Mouse (Mus musculus): ENCODE measurements around the gene Adgrv1. TPM values are rescaled to one million over a fixed set of nuclear protein-coding genes. Genes with fewer than 3 reads are reported as not detected.

Gene Adgrv1
- polyA plus RNA-seq (2012; rRNA removed): 0.19 and 0.36 TPM in 2 replicates

GRCm38 (mm10) chr13:81632720-81633415 lies at the start of gene Adgrv1:
Gene Adgrv1, minus strand, starts transcription at chr13:81633154.

GRCm38 (mm10) chr13:81657351-81658052 lies 24.5 kb upstream of the Adgrv1 start, which contains the start of gene Lysmd3:
Gene Lysmd3, plus strand, starts transcription at chr13:81657663.

Other genes starting within 250 kb of the Adgrv1 start
- 5.6 and 9.5 TPM in 2 replicates for gene Lysmd3, start 24.5 kb upstream of the Adgrv1 start, polyA plus RNA-seq (2012; rRNA removed)
- 0.74 and 2.7 TPM in 2 replicates for gene Polr3g, start 77.9 kb upstream of the Adgrv1 start, polyA plus RNA-seq (2012; rRNA removed)
- gene Mblac2, start 78.2 kb upstream of the Adgrv1 start, polyA plus RNA-seq (2012; rRNA removed): 1.7 and 2.0 TPM in 2 replicates
- 0.52 and 1.2 TPM in 2 replicates for gene Cetn3, start 149.9 kb upstream of the Adgrv1 start, polyA plus RNA-seq (2012; rRNA removed)

All from colon, adult 2 months (tissue).